Mouse (Mus musculus) natural killer cell, adult 2 months (primary cell): ENCODE results near the gene Ndrg3.
A peak's percentile ranks its signal among the peaks of the same experiment; 100 is the strongest.
"Not testable (repeated sequence)": the region's sequence is repeated elsewhere in the genome, so short reads cannot be mapped to it uniquely, and the experiment has no call there.

Experiments
- DNase-seq, 2 experiments: peaks; one replicate each; pipeline ENCODE4 v3.0.0; 2022; ENCODE audit warnings: low spot score in 2 of 2

Ndrg3 gene

GRCm38 (mm10) chr2:156998263-156998662 is 6.4 kb upstream of the Ndrg3 start:
- no peak for DNase-seq

- peak in 1 of 2 experiments; percentile 24 for DNase-seq
Measured at GRCm38 (mm10) chr2:156996576-156996975, 4.7 kb upstream of the Ndrg3 start.

GRCm38 (mm10) chr2:156990727-156991431 is 977 bp downstream of the Ndrg3 start:
- DNase-seq, result peak in 1 of 2 experiments; percentile 9

GRCm38 (mm10) chr2:156987316-156987715 is 4.5 kb downstream of the Ndrg3 start:
- DNase-seq, result no peak

GRCm38 (mm10) chr2:156982864-156983263 is 9.0 kb downstream of the Ndrg3 start:
- no peak for DNase-seq

- no peak for DNase-seq
Measured at GRCm38 (mm10) chr2:156981291-156981690, 10.6 kb downstream of the Ndrg3 start.

- DNase-seq, result no peak
Measured at GRCm38 (mm10) chr2:156980059-156980458, 11.8 kb downstream of the Ndrg3 start.

- DNase-seq, result no peak
Measured at GRCm38 (mm10) chr2:156976711-156977110, 15.1 kb downstream of the Ndrg3 start.

- no peak for DNase-seq
Measured at GRCm38 (mm10) chr2:156974967-156975366, 16.9 kb downstream of the Ndrg3 start.

GRCm38 (mm10) chr2:156973316-156974100 is 18.3 kb downstream of the Ndrg3 start:
- no peak for DNase-seq

- no peak for DNase-seq
Measured at GRCm38 (mm10) chr2:156970253-156970652, 21.6 kb downstream of the Ndrg3 start.

GRCm38 (mm10) chr2:156968501-156968900 is 23.4 kb downstream of the Ndrg3 start:
- no peak for DNase-seq

- no peak for DNase-seq
Measured at GRCm38 (mm10) chr2:156967388-156967787, 24.5 kb downstream of the Ndrg3 start.

- no peak for DNase-seq
Measured at GRCm38 (mm10) chr2:156963891-156964290, 28.0 kb downstream of the Ndrg3 start.

GRCm38 (mm10) chr2:156958496-156959252 is 33.2 kb downstream of the Ndrg3 start:
- no peak for DNase-seq

- no peak for DNase-seq
Measured at GRCm38 (mm10) chr2:156957035-156957434, 34.8 kb downstream of the Ndrg3 start.

- DNase-seq, result no peak
Measured at GRCm38 (mm10) chr2:156956306-156956705, 35.5 kb downstream of the Ndrg3 start.

GRCm38 (mm10) chr2:156954463-156954862 is 37.4 kb downstream of the Ndrg3 start:
- no peak for DNase-seq

GRCm38 (mm10) chr2:156951301-156952094 is 40.4 kb downstream of the Ndrg3 start:
- DNase-seq, result no peak

- DNase-seq, result no peak
Measured at GRCm38 (mm10) chr2:156950816-156951215, 41.0 kb downstream of the Ndrg3 start.

GRCm38 (mm10) chr2:156941523-156941922 is 50.3 kb downstream of the Ndrg3 start:
- not testable (repeated sequence) for DNase-seq
